8 mouse cellular contexts compared by ENCODE assay signal in the genomic region with DNA sequence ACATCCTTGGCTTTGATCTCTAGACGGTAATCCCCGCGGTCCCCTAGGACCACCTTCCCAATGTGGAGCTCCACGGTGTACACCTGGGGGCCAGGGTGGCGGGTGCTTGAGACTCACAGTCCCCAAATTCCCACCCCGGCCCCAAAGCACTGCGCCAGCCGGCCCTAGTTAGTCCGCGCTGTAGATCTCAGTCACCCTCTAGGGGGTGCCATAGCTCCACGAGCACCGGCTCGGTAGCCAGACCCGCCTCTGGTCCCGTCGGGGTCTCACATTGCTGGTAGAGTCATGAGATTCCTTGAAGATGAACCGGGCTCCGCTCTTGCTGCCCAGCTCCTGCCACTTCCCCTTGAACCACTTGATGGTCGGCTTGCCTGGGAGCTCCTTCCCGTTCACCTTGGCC. TPM values are rescaled to one million over a fixed set of nuclear protein-coding genes. Genes with fewer than 3 reads are reported as not detected.
DNase-seq lines count a peak whose midpoint lies in the region; ATAC-seq and TF ChIP-seq lines count a peak whose summit lies in the region.

No protein-coding gene starts in this region.

- H3K36me3 ChIP-seq in testis, adult 2 months (ENCODE audit: control insufficient read depth, insufficient read depth, low read length) = no peaks in the 10 kb centered on the region
- no peaks in the 10 kb centered on the region for H3K36me3 ChIP-seq in neural tube, embryonic 13.5 days

- intact Hi-C loops in gastrocnemius, postnatal 14 days (cut with DNase I; ENCODE audit: low total_unique reads) = loop anchor here (5.0 kb wide), 1 partner anchor 41 kb away; no protein-coding TSS in a partner anchor

- H3K27me3 ChIP-seq in testis, adult 2 months (ENCODE audit: control insufficient read depth, insufficient read depth, low read length) = no peaks in the 10 kb centered on the region
- H3K27me3 ChIP-seq in neural tube, embryonic 13.5 days = peaks cover 70% of the 10 kb centered on the region

- H3K9ac ChIP-seq in neural tube, embryonic 13.5 days = peak overlapping the region; percentile 50; the same call in 1 of the 2 replicates

- no peaks in the 10 kb centered on the region for H3K9me3 ChIP-seq in neural tube, embryonic 13.5 days

- 0 out of 2 replicates have a peak, but pooled peaks have one; percentile 44 for ATAC-seq in neural tube, embryonic 13.5 days (ENCODE audit: low read depth)

- no peak for TF ChIP-seq POLR2A in testis, adult 2 months (IDR thresholded peaks at IDR 0.05; ENCODE audit: control insufficient read depth, low read depth, low read length)

- no peak overlapping the region for H3K4me3 ChIP-seq in testis, adult 2 months (ENCODE audit: control insufficient read depth, low read depth, low read length)
- H3K4me3 ChIP-seq in neural tube, embryonic 13.5 days = peak overlapping the region; percentile 11; the same call in 1 of the 2 replicates

- H3K4me1 ChIP-seq in testis, adult 2 months (ENCODE audit: control insufficient read depth, insufficient read depth, low read length) = peaks cover 9% of the 10 kb centered on the region
- H3K4me1 ChIP-seq in neural tube, embryonic 13.5 days (replicated peaks) = peaks cover 10% of the 10 kb centered on the region

- peak; percentile 49; the same call in 1 of the 2 replicates for TF ChIP-seq CTCF in testis, adult 2 months (IDR thresholded peaks at IDR 0.05; ENCODE audit: control insufficient read depth, insufficient read depth, insufficient replicate concordance, low read depth, low read length)

- DNase-seq in testis, postnatal 14 days (ENCODE audit: low spot score) = no peak
- peak; percentile 82 to 85 for DNase-seq in cerebellum, postnatal 14 days
- peak; percentile 69 for DNase-seq in gastrocnemius, postnatal 14 days
- peak; percentile 73 for DNase-seq in kidney, adult 18-20 months
- peak; percentile 49 to 63 for DNase-seq in lung, adult 18-20 months
- DNase-seq in c-Kit-positive CD71-positive TER-119-positive erythroid progenitor cells, embryonic 14.5 days (ENCODE audit: low spot score) = no peak

- 3% methylated on average over 20 of the region's 20 CpGs for WGBS in neural tube, embryonic 13.5 days

- H3K4me2 ChIP-seq in neural tube, embryonic 13.5 days = peak overlapping the region; percentile 21; the same call in 1 of the 2 replicates

- no peak overlapping the region for H3K27ac ChIP-seq in testis, adult 2 months (ENCODE audit: control insufficient read depth, insufficient read depth, low read depth, low read length)
- no peak overlapping the region for H3K27ac ChIP-seq in neural tube, embryonic 13.5 days (replicated peaks)

RNA-seq across cellular contexts. Expression of gene Mybpc2, which starts 2.7 kb away (rescaled TPM):
- polyA plus RNA-seq in testis, adult 2 months (2012; rRNA removed) = 0.04 TPM in 1 of 2 replicates, not detected in the other
- total RNA-seq in gastrocnemius, postnatal 14 days (2021) = 1,000 to 10,000 TPM; 3,999 to 4,490 TPM
- polyA plus RNA-seq in neural tube, embryonic 13.5 days (2015; fragmentation: Nextera tagmentation; extraction: Ambion mirVana) = 0.08 and 0.22 TPM in 2 replicates

RNA-seq across cellular contexts. Expression of gene Spib, which starts 10.2 kb away (rescaled TPM):
- polyA plus RNA-seq in testis, adult 2 months (2012; rRNA removed) = 0.15 and 0.16 TPM in 2 replicates
- under 1 TPM; 0.16 to 0.18 TPM for total RNA-seq in gastrocnemius, postnatal 14 days (2021)
- 0.13 TPM in 1 of 2 replicates, not detected in the other for polyA plus RNA-seq in neural tube, embryonic 13.5 days (2015; fragmentation: Nextera tagmentation; extraction: Ambion mirVana)

RNA-seq across cellular contexts. Expression of gene Fam71e1, which starts 25.3 kb away (rescaled TPM):
- polyA plus RNA-seq in testis, adult 2 months (2012; rRNA removed) = 1,517 and 1,849 TPM in 2 replicates
- total RNA-seq in gastrocnemius, postnatal 14 days (2021) = 1 to 10 TPM; 3.8 to 4.7 TPM
- 23.0 and 29.8 TPM in 2 replicates for polyA plus RNA-seq in neural tube, embryonic 13.5 days (2015; fragmentation: Nextera tagmentation; extraction: Ambion mirVana)

RNA-seq across cellular contexts. Expression of gene Emc10, which starts 25.4 kb away (rescaled TPM):
- 122 and 127 TPM in 2 replicates for polyA plus RNA-seq in testis, adult 2 months (2012; rRNA removed)
- total RNA-seq in gastrocnemius, postnatal 14 days (2021) = 10 to 100 TPM; 44.1 to 48.8 TPM
- 139 TPM in 2 replicates for polyA plus RNA-seq in neural tube, embryonic 13.5 days (2015; fragmentation: Nextera tagmentation; extraction: Ambion mirVana)

RNA-seq across cellular contexts. Expression of gene Pold1, which starts 26.9 kb away (rescaled TPM):
- 18.1 and 20.3 TPM in 2 replicates for polyA plus RNA-seq in testis, adult 2 months (2012; rRNA removed)
- total RNA-seq in gastrocnemius, postnatal 14 days (2021) = 1 to 10 TPM; 7.0 to 7.8 TPM
- polyA plus RNA-seq in neural tube, embryonic 13.5 days (2015; fragmentation: Nextera tagmentation; extraction: Ambion mirVana) = 22.5 and 22.7 TPM in 2 replicates

Comparison
In these comparisons a context has a peak if more than half of its experiments do, and no peak if none do; other contexts are left out.
1. DNase-seq: peak in cerebellum, postnatal 14 days (2 of 2), gastrocnemius, postnatal 14 days (single experiment), kidney, adult 18-20 months (single experiment) and lung, adult 18-20 months (2 of 2); none in testis, postnatal 14 days (single experiment) and c-Kit-positive CD71-positive TER-119-positive erythroid progenitor cells, embryonic 14.5 days (single experiment).
2. RNA of gene Fam71e1, which starts 25.3 kb away (polyA plus RNA-seq): 1,517 to 1,849 TPM in testis, adult 2 months; 23.0 to 29.8 TPM in neural tube, embryonic 13.5 days; every median in the first group is over 10 times any median in the second.